Mouse (Mus musculus) embryonic stem cell, embryonic (primary cell): Measurements from ENCODE around the gene Acaca.
"Not testable (repeated sequence)": the region's sequence is repeated elsewhere in the genome, so short reads cannot be mapped to it uniquely, and the experiment has no call there.

ENCODE experiments used
- CTCF ChIA-PET, 4 experiments: fragments of 300-600 bp in 2 of 4; fragments of 350-600 bp in 2 of 4; sonication (Branson Sonifier 250); formaldehyde crosslinking; loops; one replicate each; lab custom pipeline; 2022; ENCODE audit warnings: inconsistent platforms in 2 of 4; lab: Charles Lee
- POLR2A ChIA-PET, 4 experiments: fragments of 300-600 bp in 2 of 4; fragments of 350-600 bp in 2 of 4; sonication (Branson Sonifier 250); formaldehyde crosslinking; loops; one replicate each; lab custom pipeline; 2022; ENCODE audit warnings: antibody characterized with exemption in 4 of 4, inconsistent platforms in 1 of 4; lab: Charles Lee

Gene Acaca

GRCm38 (mm10) chr11:84332860-84333259 is 203.4 kb downstream of the Acaca start:
- ChIA-PET POLR2A (interaction anchor here in 1 of 4 experiments (0.7 to 1.5 kb wide), 5 partner anchors 8 to 35 kb away, joined by 3 to 4 read pairs (median 3); no protein-coding TSS in a partner anchor), CTCF (interaction anchor here in 1 of 4 experiments (1.1 kb wide), 1 partner anchor 8 kb away, joined by 14 read pairs; no protein-coding TSS in a partner anchor)

GRCm38 (mm10) chr11:84338273-84338672 is 208.8 kb downstream of the Acaca start:
- POLR2A ChIA-PET: interaction anchor here in 1 of 4 experiments (1.1 kb wide), 2 partner anchors 9 to 15 kb away, joined by 4 to 5 read pairs; no protein-coding TSS in a partner anchor
- CTCF ChIA-PET: not testable (repeated sequence)

GRCm38 (mm10) chr11:84340630-84341029 is 211.2 kb downstream of the Acaca start:
- POLR2A ChIA-PET: no interaction called here
- CTCF ChIA-PET: no interaction called here

GRCm38 (mm10) chr11:84344522-84345236 is 215.2 kb downstream of the Acaca start:
- ChIA-PET CTCF (interaction anchor here in 1 of 4 experiments (0.7 kb wide), 1 partner anchor 453 kb away, joined by 3 read pairs; no protein-coding TSS in a partner anchor), POLR2A (interaction anchor here (0.6 to 0.9 kb wide), 5 partner anchors 17 to 1310 kb away, joined by 3 read pairs; partner anchors contain the start of gene Appbp2 (in 1 of the 4))

- POLR2A ChIA-PET: no interaction called here
- CTCF ChIA-PET: no interaction called here
These were observed 218.3 kb downstream of the Acaca start for GRCm38 (mm10) chr11:84347766-84348165.

- ChIA-PET POLR2A (interaction anchor here in 1 of 4 experiments (1.0 kb wide), 2 partner anchors 14 to 16 kb away, joined by 3 to 4 read pairs; no protein-coding TSS in a partner anchor), CTCF (no interaction called here)
These were observed 219.7 kb downstream of the Acaca start for GRCm38 (mm10) chr11:84348843-84349825.

GRCm38 (mm10) chr11:84351150-84351549 is 221.7 kb downstream of the Acaca start:
- CTCF ChIA-PET: interaction anchor here in 2 of 4 experiments (0.5 to 0.6 kb wide), 2 partner anchors 372 to 1612 kb away, joined by 6 to 20 read pairs; no protein-coding TSS in a partner anchor

GRCm38 (mm10) chr11:84353058-84353726 is 223.7 kb downstream of the Acaca start:
- POLR2A ChIA-PET: interaction anchor here in 2 of 4 experiments (0.6 to 1.2 kb wide), 2 partner anchors 13 to 151 kb away, joined by 3 to 4 read pairs; no protein-coding TSS in a partner anchor
- CTCF ChIA-PET: interaction anchor here in 2 of 4 experiments (0.6 to 0.7 kb wide), 3 partner anchors 65 to 466 kb away, joined by 3 to 6 read pairs (median 3); no protein-coding TSS in a partner anchor

More at GRCm38 (mm10) chr11:84351150-84351549, 221.7 kb downstream of the Acaca start:
- POLR2A ChIA-PET: interaction anchor here in 1 of 4 experiments (1.0 kb wide), 1 partner anchor 160 kb away, joined by 5 read pairs; no protein-coding TSS in a partner anchor

- ChIA-PET CTCF (no interaction called here), POLR2A (interaction anchor here in 2 of 4 experiments (0.5 to 1.2 kb wide), 3 partner anchors 9 to 204 kb away, joined by 3 to 4 read pairs (median 3); no protein-coding TSS in a partner anchor)
These were observed 227.8 kb downstream of the Acaca start for GRCm38 (mm10) chr11:84357304-84357703.

GRCm38 (mm10) chr11:84357771-84358170 is 228.3 kb downstream of the Acaca start:
- ChIA-PET POLR2A (interaction anchor here in 1 of 4 experiments (1.2 kb wide), 2 partner anchors 9 to 36 kb away, joined by 3 read pairs; no protein-coding TSS in a partner anchor), CTCF (interaction anchor here in 2 of 4 experiments (0.6 to 0.8 kb wide), 2 partner anchors 75 to 90 kb away, joined by 3 read pairs; no protein-coding TSS in a partner anchor)

- CTCF ChIA-PET: no interaction called here
- POLR2A ChIA-PET: no interaction called here
These were observed 232.1 kb downstream of the Acaca start for GRCm38 (mm10) chr11:84361551-84361950.

- POLR2A ChIA-PET: no interaction called here
- CTCF ChIA-PET: interaction anchor here in 1 of 4 experiments (1.1 kb wide), 1 partner anchor 331 kb away, joined by 3 read pairs; no protein-coding TSS in a partner anchor
These were observed 233.3 kb downstream of the Acaca start for GRCm38 (mm10) chr11:84362633-84363243.

GRCm38 (mm10) chr11:84365313-84365712 is 235.8 kb downstream of the Acaca start:
- CTCF ChIA-PET: no interaction called here

GRCm38 (mm10) chr11:84368902-84369301 is 239.4 kb downstream of the Acaca start:
- ChIA-PET POLR2A (no interaction called here), CTCF (no interaction called here)

More at GRCm38 (mm10) chr11:84365313-84365712, 235.8 kb downstream of the Acaca start:
- POLR2A ChIA-PET: interaction anchor here in 3 of 4 experiments (0.6 to 1.9 kb wide), 4 partner anchors 8 to 72 kb away, joined by 3 to 9 read pairs (median 6); no protein-coding TSS in a partner anchor

GRCm38 (mm10) chr11:84373122-84373521 is 243.7 kb downstream of the Acaca start:
- ChIA-PET POLR2A (interaction anchor here in 2 of 4 experiments (0.7 to 1.4 kb wide), 3 partner anchors 8 to 52 kb away, joined by 3 to 7 read pairs (median 5); no protein-coding TSS in a partner anchor), CTCF (interaction anchor here in 3 of 4 experiments (0.6 kb wide), 3 partner anchors 159 to 381 kb away, joined by 3 to 5 read pairs (median 4); no protein-coding TSS in a partner anchor)

- CTCF ChIA-PET: interaction anchor here in 2 of 4 experiments (0.6 to 1.3 kb wide), 4 partner anchors 12 to 442 kb away, joined by 3 to 11 read pairs (median 4); no protein-coding TSS in a partner anchor
These were observed 246.6 kb downstream of the Acaca start for GRCm38 (mm10) chr11:84375951-84376496.

More at GRCm38 (mm10) chr11:84375951-84376496, 246.6 kb downstream of the Acaca start:
- POLR2A ChIA-PET: interaction anchor here in 1 of 4 experiments (1.0 to 2.4 kb wide), 7 partner anchors 9 to 99 kb away, joined by 3 to 6 read pairs (median 3); no protein-coding TSS in a partner anchor
